Mouse (Mus musculus): ENCODE measurements around the gene Dpp9.

DNA sequence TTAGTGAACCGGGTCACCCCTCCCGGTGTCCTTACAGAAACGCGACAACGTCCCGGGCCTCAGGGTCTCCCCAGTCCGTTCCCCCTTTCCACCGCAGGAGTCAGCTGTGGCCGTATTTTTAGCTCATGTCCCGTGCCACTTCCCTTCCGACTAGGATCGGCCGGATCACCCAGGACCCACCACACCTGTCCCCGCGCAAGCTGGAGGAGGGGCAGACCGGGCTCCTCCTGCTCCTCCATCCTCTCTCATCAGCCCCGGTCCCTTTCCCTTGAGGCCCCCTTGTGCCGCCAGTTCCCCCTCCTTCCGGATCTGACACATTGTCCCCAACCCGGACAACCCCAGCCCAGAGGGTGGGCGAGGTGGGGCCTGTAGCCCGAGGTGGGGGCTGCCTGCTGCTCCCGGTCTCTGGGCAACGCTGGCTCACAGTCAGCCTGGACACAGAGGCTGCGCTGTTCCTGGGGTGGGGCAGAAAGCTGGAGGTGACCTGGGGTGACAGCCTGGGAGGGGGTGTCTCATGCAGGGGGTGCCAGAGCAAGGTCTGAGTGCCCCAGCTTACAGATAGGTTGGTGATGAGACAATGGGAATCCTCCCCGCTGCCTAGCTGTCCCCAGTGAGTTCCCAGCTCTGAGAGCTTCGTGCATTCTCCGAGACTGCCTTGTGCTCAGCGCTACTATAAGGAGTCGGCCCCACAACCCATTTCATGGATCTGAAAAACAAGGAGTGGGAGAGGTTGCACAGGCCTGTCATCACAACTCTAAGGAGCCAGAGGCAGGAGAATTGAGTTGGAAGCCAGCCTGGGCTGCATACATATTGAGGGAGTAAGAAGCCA, 69.7 kb downstream of the Dpp9 start:
- TF ChIP-seq CTCF (IDR thresholded peaks at IDR 0.05; ENCODE audit: low read depth) (no peak), EP300 (IDR thresholded peaks at IDR 0.05; ENCODE audit: low read depth) (no peak)
